Mouse (Mus musculus) intestine, embryonic 15.5 days (tissue): ENCODE data around the gene Sema6d. TPM values are rescaled to one million over a fixed set of nuclear protein-coding genes. Genes with fewer than 3 reads are reported as not detected.
"Not testable (repeated sequence)": the region's sequence is repeated elsewhere in the genome, so short reads cannot be mapped to it uniquely, and the experiment has no call there.

Experiments used
- ATAC-seq: fragments of 200-750 bp; cut with Nextera tagmentation; 2 replicates; pipeline ENCODE4 v1.8.0; 2017; ENCODE audit warnings: moderate TSS enrichment, moderate library complexity
- H3K27ac ChIP-seq: fragments of 300-500 bp; sonication (generic); 2 replicates; pipeline ENCODE4 v1.5.1; 2015; ENCODE audit warnings: mild to moderate bottlenecking, inconsistent platforms
- H3K27me3 ChIP-seq: fragments of 300-500 bp; sonication (generic); replicated peaks from 2 replicates; pipeline ENCODE4 v1.6.1; 2015; ENCODE audit warnings: inconsistent platforms
- H3K36me3 ChIP-seq: fragments of 300-500 bp; sonication (generic); 2 replicates; pipeline ENCODE4 v1.6.1; 2015; ENCODE audit warnings: inconsistent platforms
- H3K4me1 ChIP-seq: fragments of 300-500 bp; sonication (generic); replicated peaks from 2 replicates; pipeline ENCODE4 v1.6.1; 2015; ENCODE audit warnings: inconsistent platforms
- H3K4me2 ChIP-seq: fragments of 300-500 bp; sonication (generic); replicated peaks from 2 replicates; pipeline ENCODE4 v1.6.1; 2015; ENCODE audit warnings: mild to moderate bottlenecking, inconsistent platforms
- H3K4me3 ChIP-seq: fragments of 300-500 bp; sonication (generic); replicated peaks from 2 replicates; pipeline ENCODE4 v1.5.1; 2015; ENCODE audit warnings: inconsistent platforms
- H3K9ac ChIP-seq: fragments of 300-500 bp; sonication (generic); 2 replicates; pipeline ENCODE4 v1.6.1; 2015; ENCODE audit warnings: inconsistent platforms
- H3K9me3 ChIP-seq: fragments of 300-500 bp; sonication (generic); 2 replicates; pipeline ENCODE4 v1.6.1; 2016; ENCODE audit warnings: inconsistent platforms
- WGBS: fragments of 180-500 bp; shearing (Covaris S2); methylation state at CpG from one replicate; pipeline ENCODE4 v1.1.7; 2015; 5-methylcytosine and 5-hydroxymethylcytosine counted together
- polyA plus RNA-seq: library from polyadenylated mRNA; unstranded; fragments of >200 nt; fragmentation: Nextera tagmentation; extraction: Ambion mirVana; gene quantifications from 2 replicates; pipeline ENCODE4 v1.2.1, GENCODE M21; 2015

The Sema6d gene
- polyA plus RNA-seq, 1 experiment from 2014 or later = 11.9 TPM

DNA sequence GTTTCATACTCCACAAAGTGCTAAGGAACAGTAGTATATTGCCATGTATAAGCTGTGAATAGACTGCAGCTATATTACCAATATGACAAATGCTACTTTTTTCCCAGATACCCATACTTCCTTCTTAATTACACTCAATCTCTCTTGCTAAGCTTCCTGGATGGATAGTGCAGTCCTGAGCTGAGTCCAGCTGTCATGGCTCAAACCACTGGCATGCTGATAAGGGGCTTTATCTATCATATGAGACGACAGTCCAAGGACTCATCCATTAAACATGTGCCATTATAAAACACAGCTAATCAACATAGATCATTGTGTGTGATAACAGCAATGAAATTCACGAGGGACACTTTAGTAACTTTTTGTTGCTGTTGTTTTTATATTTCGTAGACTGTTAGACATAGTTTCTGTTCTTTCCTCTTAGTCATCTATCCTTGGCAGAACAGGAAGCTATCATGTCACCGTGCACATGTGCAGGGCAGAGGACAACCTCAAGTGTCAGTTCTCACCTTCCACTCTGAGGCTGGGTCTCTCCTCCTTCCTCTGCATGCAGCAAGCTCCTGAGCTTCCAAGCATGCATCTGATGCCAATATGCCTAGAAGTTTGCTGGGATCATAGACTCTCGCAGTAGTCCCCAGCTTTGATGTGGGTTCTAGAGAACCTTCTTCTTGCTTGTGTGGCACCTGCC is 232.9 kb downstream of the Sema6d start:
- no peak overlapping the region for H3K9ac ChIP-seq
- no peak overlapping the region for H3K4me2 ChIP-seq
- H3K27me3 ChIP-seq = no peaks in the 10 kb centered on the region
- no peaks in the 10 kb centered on the region for H3K9me3 ChIP-seq
- 67% methylated on average over 5 of the region's 5 CpGs for WGBS
- H3K27ac ChIP-seq = no peak overlapping the region
- H3K4me1 ChIP-seq = no peaks in the 10 kb centered on the region
- H3K4me3 ChIP-seq = no peak overlapping the region
- ATAC-seq = no peak
- no peaks in the 10 kb centered on the region for H3K36me3 ChIP-seq

DNA sequence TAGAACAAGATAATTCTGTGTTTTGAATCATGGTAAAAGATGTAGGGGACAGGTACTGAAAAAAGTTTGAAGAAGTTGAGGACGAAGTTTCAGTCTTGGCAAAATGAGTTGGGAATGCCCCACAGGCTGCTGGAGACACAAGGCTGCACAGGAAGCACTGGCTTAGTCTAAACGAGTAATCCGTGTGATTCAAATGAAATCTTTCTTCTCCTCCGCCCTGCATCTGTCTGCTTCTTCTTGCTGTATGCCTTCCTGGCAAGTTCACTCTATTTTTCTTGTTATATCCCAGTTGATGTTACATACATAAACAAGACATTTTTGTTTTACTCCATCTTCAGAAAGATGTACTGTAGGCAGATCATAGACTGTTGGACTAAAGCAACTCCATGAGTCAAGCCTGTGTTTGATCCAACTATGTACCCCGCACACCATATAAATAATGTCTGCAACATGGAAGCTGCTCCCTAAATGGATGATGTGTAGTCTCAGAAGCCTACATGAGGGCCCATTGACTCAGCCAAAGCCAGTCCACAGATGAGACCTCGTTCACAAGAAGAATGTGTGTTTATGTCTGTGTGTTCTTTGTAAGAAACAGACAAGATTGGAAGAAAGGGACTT is 234.4 kb downstream of the Sema6d start:
- no peak overlapping the region for H3K4me2 ChIP-seq
- H3K27ac ChIP-seq = no peak overlapping the region
- no peaks in the 10 kb centered on the region for H3K36me3 ChIP-seq
- H3K9ac ChIP-seq = no peak overlapping the region
- no peaks in the 10 kb centered on the region for H3K4me1 ChIP-seq
- no peak overlapping the region for H3K4me3 ChIP-seq
- no peaks in the 10 kb centered on the region for H3K9me3 ChIP-seq
- 59% methylated on average over 6 of the region's 6 CpGs for WGBS
- ATAC-seq = no peak
- no peaks in the 10 kb centered on the region for H3K27me3 ChIP-seq

DNA sequence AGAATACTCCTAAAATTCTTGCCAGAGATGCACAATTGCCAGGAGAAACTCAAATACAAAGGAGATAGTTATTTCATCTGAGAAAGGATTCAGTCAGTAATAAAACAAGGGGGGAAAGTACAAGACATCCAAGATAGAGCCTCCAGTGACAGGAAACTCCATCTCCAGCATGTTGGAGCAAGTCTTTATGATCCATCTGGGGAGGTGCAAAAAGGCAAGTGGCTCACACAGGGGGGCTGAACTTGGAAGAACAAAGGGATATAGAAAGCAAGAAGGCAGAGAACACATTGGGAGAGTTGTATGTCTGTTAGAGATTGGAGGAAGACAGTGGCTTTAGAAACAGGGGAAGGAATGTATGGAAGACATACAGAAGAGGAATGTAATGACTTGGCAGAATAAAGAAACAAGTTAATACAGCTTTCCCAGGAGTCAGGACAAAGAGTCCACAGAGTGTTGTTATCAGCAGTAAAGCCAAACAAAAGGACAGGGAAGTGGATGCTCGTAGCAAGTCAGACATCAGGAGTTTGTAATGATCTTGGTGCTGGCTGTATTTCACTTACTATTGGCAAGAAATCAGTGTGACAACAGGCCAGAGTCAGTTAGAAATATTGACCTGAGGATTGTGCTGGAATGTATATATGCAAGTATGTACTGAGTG is 239.8 kb downstream of the Sema6d start:
- Histone ChIP-seq H3K27me3 (no peaks in the 10 kb centered on the region), H3K4me2 (no peak overlapping the region), H3K4me3 (no peak overlapping the region), H3K4me1 (no peaks in the 10 kb centered on the region), H3K27ac (no peak overlapping the region), H3K36me3 (no peaks in the 10 kb centered on the region), H3K9me3 (no peaks in the 10 kb centered on the region), H3K9ac (no peak overlapping the region)
- ATAC-seq = no peak
- WGBS = 21% methylated on average over 1 of the region's 1 CpGs

DNA sequence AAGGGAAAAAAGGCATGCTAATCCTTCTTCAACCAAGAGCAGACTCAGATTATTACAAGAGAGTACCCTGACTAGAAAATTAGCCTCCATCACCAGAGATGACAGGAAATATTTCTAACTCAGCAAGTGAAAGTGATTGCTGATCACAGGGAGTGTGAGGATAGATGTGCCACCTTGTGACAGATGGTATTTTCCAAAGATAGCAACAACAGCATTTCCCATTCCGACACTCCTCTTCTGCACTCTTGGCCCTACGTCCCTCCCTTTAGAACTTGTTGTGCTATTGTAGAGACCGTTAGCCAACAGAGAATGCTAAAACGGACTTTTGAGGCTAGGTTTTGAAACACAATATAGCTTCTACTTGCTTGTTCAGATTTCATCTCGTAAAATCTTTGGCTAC is 243.1 kb downstream of the Sema6d start:
- ATAC-seq = no peak
- WGBS = 84% methylated on average over 5 of the region's 5 CpGs

DNA sequence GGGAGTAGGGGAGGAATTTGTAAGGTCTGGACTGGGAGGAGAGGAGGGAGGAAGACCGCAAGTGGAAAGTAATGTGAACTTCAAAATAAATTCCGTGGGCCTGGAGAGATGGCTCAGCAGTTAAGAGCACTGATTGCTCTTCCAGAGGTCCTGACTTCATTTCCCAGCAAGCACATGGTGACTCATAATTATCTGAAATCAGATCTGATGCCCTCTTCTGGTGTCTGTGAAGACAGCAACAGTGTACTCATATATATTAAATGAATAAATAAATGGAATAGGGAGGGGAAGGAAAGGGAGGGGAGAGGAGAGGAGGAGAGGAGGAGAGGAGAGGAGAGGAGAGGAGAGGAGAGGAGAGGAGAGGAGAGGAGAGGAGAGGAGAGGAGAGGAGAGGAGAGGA is 244.9 kb downstream of the Sema6d start:
- not testable (repeated sequence) for H3K9me3 ChIP-seq, H3K27me3 ChIP-seq, H3K9ac ChIP-seq, H3K4me2 ChIP-seq, H3K36me3 ChIP-seq, H3K4me1 ChIP-seq, H3K27ac ChIP-seq, H3K4me3 ChIP-seq, ATAC-seq
- WGBS = 53% methylated on average over 2 of the region's 2 CpGs

More for the DNA sequence above, 243.1 kb downstream of the Sema6d start:
- no peak overlapping the region for H3K9ac ChIP-seq
- H3K9me3 ChIP-seq = no peaks in the 10 kb centered on the region
- no peak overlapping the region for H3K27ac ChIP-seq
- no peaks in the 10 kb centered on the region for H3K27me3 ChIP-seq
- H3K4me2 ChIP-seq = no peak overlapping the region
- no peaks in the 10 kb centered on the region for H3K36me3 ChIP-seq
- no peaks in the 10 kb centered on the region for H3K4me1 ChIP-seq
- no peak overlapping the region for H3K4me3 ChIP-seq

DNA sequence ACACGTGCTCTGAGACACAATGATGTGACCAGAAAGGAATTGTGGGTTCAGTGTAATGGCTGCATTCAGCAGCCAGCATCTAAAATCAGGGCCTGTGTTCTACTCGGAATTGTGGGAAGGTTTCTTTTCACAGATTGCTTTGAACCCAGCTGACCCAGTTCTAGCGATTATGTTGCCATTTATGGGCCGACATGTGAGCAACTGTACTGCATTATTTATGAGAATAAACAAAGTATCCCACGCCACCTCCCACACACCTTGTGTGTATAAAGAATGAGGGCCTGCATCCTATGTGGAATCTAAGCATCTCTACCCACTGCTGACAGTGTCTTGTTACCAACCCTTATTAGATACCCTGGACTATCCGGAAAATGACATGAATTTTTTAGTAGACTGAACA is 248.5 kb downstream of the Sema6d start:
- H3K36me3 ChIP-seq = no peaks in the 10 kb centered on the region
- ATAC-seq = no peak
- H3K27me3 ChIP-seq = no peaks in the 10 kb centered on the region
- H3K9me3 ChIP-seq = no peaks in the 10 kb centered on the region
- H3K27ac ChIP-seq = no peak overlapping the region
- H3K4me1 ChIP-seq = no peaks in the 10 kb centered on the region
- no peak overlapping the region for H3K4me2 ChIP-seq
- no peak overlapping the region for H3K4me3 ChIP-seq
- 73% methylated on average over 6 of the region's 6 CpGs for WGBS
- H3K9ac ChIP-seq = no peak overlapping the region

DNA sequence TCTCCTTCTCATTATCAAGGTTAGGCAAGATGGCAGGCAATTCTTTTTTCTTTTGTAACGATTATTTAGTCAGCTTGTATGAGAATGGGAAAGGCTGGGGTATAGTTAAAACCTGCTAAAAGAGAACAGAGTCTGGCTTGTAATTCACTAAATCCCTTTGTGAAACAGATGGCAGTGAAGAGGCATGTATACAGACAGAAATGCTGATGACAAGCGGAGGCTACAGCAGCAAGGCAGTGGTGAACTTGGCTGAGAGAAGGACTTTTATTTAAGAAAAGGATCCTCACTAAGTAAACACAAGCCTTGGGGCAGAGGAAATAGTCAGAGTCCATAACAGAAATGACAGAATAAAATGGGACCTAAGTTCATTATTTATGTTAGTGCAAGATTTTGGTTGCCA is 264.4 kb downstream of the Sema6d start:
- ATAC-seq = no peak
- H3K4me2 ChIP-seq = no peak overlapping the region
- H3K9me3 ChIP-seq = no peaks in the 10 kb centered on the region
- no peak overlapping the region for H3K27ac ChIP-seq
- 63% methylated on average over 2 of the region's 2 CpGs for WGBS
- no peak overlapping the region for H3K9ac ChIP-seq
- H3K36me3 ChIP-seq = no peaks in the 10 kb centered on the region
- no peaks in the 10 kb centered on the region for H3K4me1 ChIP-seq
- H3K27me3 ChIP-seq = no peaks in the 10 kb centered on the region
- H3K4me3 ChIP-seq = no peak overlapping the region

DNA sequence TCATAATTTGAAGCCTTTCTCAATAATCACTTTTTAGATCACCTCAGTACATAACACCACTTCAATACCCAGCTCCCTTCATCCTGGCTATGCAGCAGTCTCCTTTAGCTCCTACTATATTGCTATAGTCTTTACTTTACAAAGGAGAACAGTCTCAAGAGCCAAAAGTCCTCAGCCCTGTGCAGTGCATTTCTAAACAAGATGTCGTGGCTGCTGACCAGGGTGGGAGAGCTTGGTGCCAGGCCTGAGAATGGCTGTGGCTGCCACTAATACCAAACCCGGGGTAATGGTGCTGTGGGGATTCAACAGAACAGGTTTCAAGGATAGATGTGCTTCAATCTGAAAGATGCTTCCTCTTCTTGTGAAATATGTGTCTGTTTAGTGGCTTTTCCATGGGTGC is 264.9 kb downstream of the Sema6d start:
- H3K9me3 ChIP-seq = no peaks in the 10 kb centered on the region
- H3K4me2 ChIP-seq = no peak overlapping the region
- 57% methylated on average over 2 of the region's 2 CpGs for WGBS
- ATAC-seq = no peak
- no peaks in the 10 kb centered on the region for H3K4me1 ChIP-seq
- H3K9ac ChIP-seq = no peak overlapping the region
- H3K36me3 ChIP-seq = no peaks in the 10 kb centered on the region
- no peaks in the 10 kb centered on the region for H3K27me3 ChIP-seq
- no peak overlapping the region for H3K4me3 ChIP-seq
- H3K27ac ChIP-seq = no peak overlapping the region

DNA sequence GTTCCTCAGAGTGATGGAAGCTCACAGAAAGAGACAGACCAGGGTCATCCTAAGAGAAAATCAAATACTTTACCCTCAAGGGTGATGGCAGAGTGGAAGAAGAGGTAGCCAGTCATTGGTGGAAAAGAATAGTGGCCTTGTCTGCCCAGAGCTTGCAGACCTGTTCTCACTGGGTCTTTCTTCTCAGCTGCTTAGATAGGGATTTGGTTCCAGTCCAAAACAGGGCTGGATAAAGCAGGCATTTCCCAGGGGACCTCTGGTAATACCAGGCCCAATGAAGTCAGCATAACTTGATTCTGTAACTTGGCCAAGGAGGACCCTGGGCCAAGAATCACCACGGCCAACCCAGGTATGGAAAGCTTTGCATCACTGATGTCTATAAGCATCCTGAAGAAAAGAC is 279.5 kb downstream of the Sema6d start:
- H3K9me3 ChIP-seq = no peaks in the 10 kb centered on the region
- H3K4me2 ChIP-seq = no peak overlapping the region
- no peaks in the 10 kb centered on the region for H3K27me3 ChIP-seq
- H3K4me3 ChIP-seq = no peak overlapping the region
- WGBS = 71% methylated on average over 1 of the region's 1 CpGs
- no peak for ATAC-seq
- no peak overlapping the region for H3K9ac ChIP-seq
- H3K27ac ChIP-seq = no peak overlapping the region
- H3K36me3 ChIP-seq = no peaks in the 10 kb centered on the region
- no peaks in the 10 kb centered on the region for H3K4me1 ChIP-seq

DNA sequence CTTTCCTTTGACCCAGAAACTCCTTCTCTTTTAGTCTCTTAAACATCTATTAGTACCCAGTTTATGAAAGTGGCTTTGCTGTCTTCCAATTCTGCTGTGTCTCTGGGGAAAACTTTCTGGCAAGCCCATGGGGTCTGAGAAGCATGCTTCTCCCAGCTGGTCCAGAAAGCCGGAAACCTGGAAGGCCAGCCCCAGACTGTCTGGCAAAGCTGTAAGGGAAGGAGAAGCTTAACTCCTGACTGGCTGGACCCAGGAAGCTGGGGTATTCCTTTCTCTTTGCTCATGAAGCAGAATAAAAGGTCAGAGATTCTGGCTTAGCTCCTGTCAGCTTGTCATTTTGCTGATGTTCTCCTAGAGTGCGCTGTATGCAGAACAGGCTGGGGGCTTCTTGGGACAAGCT is 280.2 kb downstream of the Sema6d start:
- Histone ChIP-seq H3K36me3 (no peaks in the 10 kb centered on the region), H3K4me1 (no peaks in the 10 kb centered on the region), H3K9ac (no peak overlapping the region), H3K27me3 (no peaks in the 10 kb centered on the region), H3K4me2 (no peak overlapping the region), H3K4me3 (no peak overlapping the region), H3K9me3 (no peaks in the 10 kb centered on the region), H3K27ac (no peak overlapping the region; the same call in 1 of the 2 replicates)
- WGBS = 60% methylated on average over 2 of the region's 2 CpGs
- 0 out of 2 replicates have a peak, but pooled peaks have one; percentile 23 for ATAC-seq

DNA sequence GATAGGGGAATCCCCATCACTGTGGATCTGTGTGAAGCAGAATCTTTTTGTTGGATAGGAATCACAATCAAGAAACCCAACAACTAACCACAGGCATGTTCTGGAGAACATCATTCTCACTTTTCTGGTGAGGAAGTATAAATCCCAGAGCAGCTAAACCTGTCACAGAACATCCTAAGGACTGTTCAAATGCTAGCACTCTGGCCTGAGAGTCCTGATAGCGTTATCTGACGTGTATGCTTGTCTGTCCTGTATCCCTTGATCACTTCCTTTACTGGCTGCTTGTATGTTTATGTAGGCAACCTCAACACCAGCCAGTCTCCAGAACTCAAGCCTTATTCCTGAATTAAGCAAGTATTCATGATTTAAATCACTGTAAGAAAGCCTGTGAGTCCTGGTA is 281.6 kb downstream of the Sema6d start:
- WGBS = 49% methylated on average over 2 of the region's 2 CpGs
- Histone ChIP-seq H3K27ac (no peak overlapping the region), H3K36me3 (no peaks in the 10 kb centered on the region), H3K27me3 (no peaks in the 10 kb centered on the region), H3K4me1 (no peaks in the 10 kb centered on the region), H3K9ac (no peak overlapping the region), H3K9me3 (no peaks in the 10 kb centered on the region), H3K4me2 (no peak overlapping the region), H3K4me3 (no peak overlapping the region)
- ATAC-seq = no peak

DNA sequence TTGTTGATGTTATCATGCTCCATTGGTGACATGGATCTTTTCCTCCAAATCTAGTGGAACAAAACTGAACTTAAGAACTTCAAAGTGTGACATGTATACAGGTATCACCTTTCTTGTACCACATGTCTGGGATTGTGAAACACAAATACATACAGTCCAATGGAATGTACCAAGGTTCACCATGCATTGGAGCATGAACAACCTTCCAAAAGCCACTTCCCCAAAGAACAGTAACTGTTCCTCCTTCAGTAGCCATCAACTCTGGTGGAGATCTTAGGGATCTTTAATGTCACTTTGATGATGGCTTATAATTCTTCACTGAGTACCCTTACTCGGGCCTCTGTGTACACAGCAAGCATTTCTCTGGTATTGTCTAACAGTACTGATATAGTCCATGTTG is 295.3 kb downstream of the Sema6d start:
- no peak for ATAC-seq
- H3K27me3 ChIP-seq = no peaks in the 10 kb centered on the region
- no peaks in the 10 kb centered on the region for H3K4me1 ChIP-seq
- no peaks in the 10 kb centered on the region for H3K36me3 ChIP-seq
- no peak overlapping the region for H3K4me2 ChIP-seq
- H3K9me3 ChIP-seq = no peaks in the 10 kb centered on the region
- H3K27ac ChIP-seq = no peak overlapping the region
- no peak overlapping the region for H3K4me3 ChIP-seq
- no peak overlapping the region for H3K9ac ChIP-seq
- 74% methylated on average over 1 of the region's 1 CpGs for WGBS

DNA sequence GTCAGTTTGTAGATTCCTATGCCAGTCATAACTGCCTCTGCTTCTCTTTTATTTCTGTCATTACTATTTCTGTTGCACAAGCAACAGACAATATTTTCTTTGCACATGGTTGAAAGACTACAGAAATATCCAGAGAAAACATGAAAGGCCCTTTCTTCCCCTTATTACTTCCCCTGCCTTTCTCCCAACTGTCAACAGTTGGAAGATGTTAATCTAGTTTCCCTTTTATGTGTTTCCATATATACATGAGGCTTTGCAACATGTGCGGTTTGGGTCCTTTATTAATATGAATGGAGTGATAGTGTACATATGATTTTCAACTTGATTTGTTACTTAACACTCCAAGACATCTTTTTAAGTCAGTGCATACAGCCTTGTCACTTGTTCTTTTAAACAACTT is 296.0 kb downstream of the Sema6d start:
- Histone ChIP-seq H3K4me1 (no peaks in the 10 kb centered on the region), H3K4me2 (no peak overlapping the region), H3K27me3 (no peaks in the 10 kb centered on the region), H3K9me3 (no peaks in the 10 kb centered on the region), H3K9ac (no peak overlapping the region), H3K36me3 (no peaks in the 10 kb centered on the region), H3K4me3 (no peak overlapping the region), H3K27ac (no peak overlapping the region)
- 77% methylated on average over 1 of the region's 1 CpGs for WGBS
- ATAC-seq = no peak
